Mouse (Mus musculus): ENCODE measurements around the gene Mipep. TPM values are rescaled to one million over a fixed set of nuclear protein-coding genes. Genes with fewer than 3 reads are reported as not detected.

Gene Mipep
- polyA plus RNA-seq, 1 experiment from 2014 or later, result 32.4 TPM

- no peak for DNase-seq (ENCODE audit: low spot score)
- no peak overlapping the region for H3K27ac ChIP-seq (replicated peaks; ENCODE audit: low read depth, low read length)
- WGBS, result 76% methylated on average over 6 of the region's 6 CpGs
- no peaks in the 10 kb centered on the region for H3K4me1 ChIP-seq (ENCODE audit: control insufficient read depth, insufficient read depth, low read length)
- no peaks in the 10 kb centered on the region for H3K36me3 ChIP-seq (replicated peaks; ENCODE audit: control insufficient read depth, insufficient read depth, low read depth, low read length)
- no peak overlapping the region for H3K4me3 ChIP-seq (ENCODE audit: low read depth, low read length)
- no peaks in the 10 kb centered on the region for H3K9me3 ChIP-seq (replicated peaks; ENCODE audit: control insufficient read depth, low read length)
- no peak overlapping the region for H3K9ac ChIP-seq (replicated peaks; ENCODE audit: low read length)
- H3K27me3 ChIP-seq (ENCODE audit: control insufficient read depth, insufficient read depth, low read length), result no peaks in the 10 kb centered on the region
- ATAC-seq (replicated peaks; ENCODE audit: insufficient number of reproducible peaks, low FRiP score, low TSS enrichment, low read depth), result no peak
- H3K4me2 ChIP-seq (ENCODE audit: low read depth, low read length), result no peak overlapping the region
These were observed 13.8 kb upstream of the Mipep start for GRCm38 (mm10) chr14:60770594-60770993.

DNA sequence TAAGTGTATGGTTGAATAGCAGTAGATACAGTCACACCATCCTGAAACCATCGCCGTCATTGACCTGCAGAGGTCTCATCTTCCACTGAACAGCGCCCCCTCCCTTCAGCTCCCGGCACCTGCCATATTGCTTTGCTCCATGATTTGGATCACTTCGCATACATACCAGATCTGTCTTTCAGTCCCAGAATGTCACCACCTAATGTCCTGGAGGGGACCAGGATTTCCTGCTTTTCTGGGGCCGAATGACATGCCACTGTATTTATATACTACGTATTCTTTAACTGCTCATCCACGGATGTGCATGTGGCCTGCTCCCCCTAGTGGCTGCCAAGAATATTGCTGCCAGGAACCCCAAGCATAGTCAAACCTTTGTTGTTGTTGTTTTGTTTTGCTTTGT is 13.3 kb upstream of the Mipep start:
- DNase-seq (ENCODE audit: low spot score) (peak; percentile 64), ATAC-seq (replicated peaks; ENCODE audit: insufficient number of reproducible peaks, low FRiP score, low TSS enrichment, low read depth) (no peak)
- H3K4me3 ChIP-seq (ENCODE audit: low read depth, low read length), result 0 out of 2 replicates have a peak overlapping the region, but pooled peaks have one; percentile 3
- no peaks in the 10 kb centered on the region for H3K9me3 ChIP-seq (replicated peaks; ENCODE audit: control insufficient read depth, low read length)
- no peak overlapping the region for H3K27ac ChIP-seq (replicated peaks; ENCODE audit: low read depth, low read length)
- no peaks in the 10 kb centered on the region for H3K4me1 ChIP-seq (ENCODE audit: control insufficient read depth, insufficient read depth, low read length)
- no peak overlapping the region for H3K9ac ChIP-seq (replicated peaks; ENCODE audit: low read length)
- WGBS, result 6% methylated on average over 8 of the region's 8 CpGs
- no peaks in the 10 kb centered on the region for H3K27me3 ChIP-seq (ENCODE audit: control insufficient read depth, insufficient read depth, low read length)
- H3K4me2 ChIP-seq (ENCODE audit: low read depth, low read length), result peak overlapping the region; percentile 29
- H3K36me3 ChIP-seq (replicated peaks; ENCODE audit: control insufficient read depth, insufficient read depth, low read depth, low read length), result no peaks in the 10 kb centered on the region

GRCm38 (mm10) chr14:60773476-60773875 is 10.9 kb upstream of the Mipep start:
- Histone ChIP-seq H3K4me3 (ENCODE audit: low read depth, low read length) (no peak overlapping the region), H3K27ac (replicated peaks; ENCODE audit: low read depth, low read length) (no peak overlapping the region), H3K4me1 (ENCODE audit: control insufficient read depth, insufficient read depth, low read length) (no peaks in the 10 kb centered on the region), H3K4me2 (ENCODE audit: low read depth, low read length) (no peak overlapping the region), H3K27me3 (ENCODE audit: control insufficient read depth, insufficient read depth, low read length) (no peaks in the 10 kb centered on the region), H3K9ac (replicated peaks; ENCODE audit: low read length) (no peak overlapping the region), H3K36me3 (replicated peaks; ENCODE audit: control insufficient read depth, insufficient read depth, low read depth, low read length) (no peaks in the 10 kb centered on the region), H3K9me3 (replicated peaks; ENCODE audit: control insufficient read depth, low read length) (no peaks in the 10 kb centered on the region)
- ATAC-seq (replicated peaks; ENCODE audit: insufficient number of reproducible peaks, low FRiP score, low TSS enrichment, low read depth), result no peak
- DNase-seq (ENCODE audit: low spot score), result no peak
- 81% methylated on average over 2 of the region's 2 CpGs for WGBS

DNA sequence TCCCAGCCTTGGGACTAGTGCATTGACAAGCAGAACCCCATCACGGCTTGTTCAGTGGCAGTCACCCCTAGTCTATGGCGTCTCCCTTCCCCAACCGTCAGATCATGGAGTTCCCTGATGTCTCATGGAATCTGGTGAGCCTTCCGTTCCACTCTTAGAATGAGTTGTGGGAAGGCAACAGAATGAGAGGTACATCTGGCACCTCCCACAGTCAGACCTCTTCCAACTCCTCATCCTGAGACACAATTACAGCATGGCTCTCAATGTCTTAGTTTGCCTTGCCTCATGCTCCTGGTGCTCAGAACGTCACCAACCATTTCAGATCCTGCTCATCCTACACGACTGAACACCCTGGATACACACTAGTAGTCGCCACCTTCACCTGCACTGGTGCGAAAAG is 7.9 kb upstream of the Mipep start:
- Histone ChIP-seq H3K27me3 (ENCODE audit: control insufficient read depth, insufficient read depth, low read length) (no peaks in the 10 kb centered on the region), H3K4me3 (ENCODE audit: low read depth, low read length) (no peak overlapping the region), H3K9ac (replicated peaks; ENCODE audit: low read length) (no peak overlapping the region), H3K36me3 (replicated peaks; ENCODE audit: control insufficient read depth, insufficient read depth, low read depth, low read length) (no peaks in the 10 kb centered on the region), H3K27ac (replicated peaks; ENCODE audit: low read depth, low read length) (no peak overlapping the region), H3K4me2 (ENCODE audit: low read depth, low read length) (no peak overlapping the region), H3K9me3 (replicated peaks; ENCODE audit: control insufficient read depth, low read length) (no peaks in the 10 kb centered on the region), H3K4me1 (ENCODE audit: control insufficient read depth, insufficient read depth, low read length) (no peaks in the 10 kb centered on the region)
- DNase-seq (ENCODE audit: low spot score) (no peak), ATAC-seq (replicated peaks; ENCODE audit: insufficient number of reproducible peaks, low FRiP score, low TSS enrichment, low read depth) (no peak)
- 88% methylated on average over 8 of the region's 8 CpGs for WGBS

DNA sequence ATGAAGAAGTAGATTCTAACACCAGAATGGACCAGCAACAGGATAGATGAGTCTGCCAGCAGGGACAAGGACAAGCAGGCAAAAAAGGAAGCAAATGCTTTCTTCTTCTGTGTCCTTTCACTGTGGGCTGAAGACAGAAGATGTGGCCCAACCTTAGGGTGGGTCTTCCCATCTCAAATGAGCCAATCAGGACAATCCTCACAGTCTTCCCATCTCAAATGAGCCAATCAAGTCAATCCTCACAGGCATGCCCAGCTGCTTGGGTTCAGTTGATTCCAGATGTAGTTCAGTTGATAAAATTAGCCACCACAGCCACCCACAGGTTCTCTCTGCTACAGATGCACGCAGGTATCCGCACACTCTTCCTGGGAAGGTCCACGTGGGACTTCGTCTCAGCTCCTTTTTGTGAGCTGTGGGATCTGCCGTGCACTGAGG is 6.9 kb upstream of the Mipep start:
- Histone ChIP-seq H3K4me2 (ENCODE audit: low read depth, low read length) (no peak overlapping the region), H3K9ac (replicated peaks; ENCODE audit: low read length) (no peak overlapping the region), H3K36me3 (replicated peaks; ENCODE audit: control insufficient read depth, insufficient read depth, low read depth, low read length) (no peaks in the 10 kb centered on the region), H3K4me3 (ENCODE audit: low read depth, low read length) (no peak overlapping the region), H3K27me3 (ENCODE audit: control insufficient read depth, insufficient read depth, low read length) (no peaks in the 10 kb centered on the region), H3K27ac (replicated peaks; ENCODE audit: low read depth, low read length) (no peak overlapping the region), H3K4me1 (ENCODE audit: control insufficient read depth, insufficient read depth, low read length) (no peaks in the 10 kb centered on the region), H3K9me3 (replicated peaks; ENCODE audit: control insufficient read depth, low read length) (no peaks in the 10 kb centered on the region)
- 86% methylated on average over 5 of the region's 5 CpGs for WGBS
- DNase-seq (ENCODE audit: low spot score) (no peak), ATAC-seq (replicated peaks; ENCODE audit: insufficient number of reproducible peaks, low FRiP score, low TSS enrichment, low read depth) (no peak)

GRCm38 (mm10) chr14:60779198-60779597 is 5.2 kb upstream of the Mipep start:
- Histone ChIP-seq H3K9me3 (replicated peaks; ENCODE audit: control insufficient read depth, low read length) (no peaks in the 10 kb centered on the region), H3K4me1 (ENCODE audit: control insufficient read depth, insufficient read depth, low read length) (no peaks in the 10 kb centered on the region), H3K27ac (replicated peaks; ENCODE audit: low read depth, low read length) (no peak overlapping the region), H3K4me3 (ENCODE audit: low read depth, low read length) (no peak overlapping the region), H3K4me2 (ENCODE audit: low read depth, low read length) (no peak overlapping the region), H3K36me3 (replicated peaks; ENCODE audit: control insufficient read depth, insufficient read depth, low read depth, low read length) (no peaks in the 10 kb centered on the region), H3K9ac (replicated peaks; ENCODE audit: low read length) (no peak overlapping the region), H3K27me3 (ENCODE audit: control insufficient read depth, insufficient read depth, low read length) (no peaks in the 10 kb centered on the region)
- ATAC-seq (replicated peaks; ENCODE audit: insufficient number of reproducible peaks, low FRiP score, low TSS enrichment, low read depth), result no peak
- WGBS, result 93% methylated on average over 7 of the region's 7 CpGs
- no peak for DNase-seq (ENCODE audit: low spot score)

GRCm38 (mm10) chr14:60782121-60782656 is 2.2 kb upstream of the Mipep start:
- no peaks in the 10 kb centered on the region for H3K9me3 ChIP-seq (replicated peaks; ENCODE audit: control insufficient read depth, low read length)
- no peak for DNase-seq (ENCODE audit: low spot score)
- no peaks in the 10 kb centered on the region for H3K36me3 ChIP-seq (replicated peaks; ENCODE audit: control insufficient read depth, insufficient read depth, low read depth, low read length)
- H3K27ac ChIP-seq (replicated peaks; ENCODE audit: low read depth, low read length), result no peak overlapping the region
- H3K4me3 ChIP-seq (ENCODE audit: low read depth, low read length), result no peak overlapping the region
- H3K4me2 ChIP-seq (ENCODE audit: low read depth, low read length), result no peak overlapping the region; the same call in 1 of the 2 replicates
- no peak for ATAC-seq (replicated peaks; ENCODE audit: insufficient number of reproducible peaks, low FRiP score, low TSS enrichment, low read depth)
- 46% methylated on average over 7 of the region's 7 CpGs for WGBS
- H3K4me1 ChIP-seq (ENCODE audit: control insufficient read depth, insufficient read depth, low read length), result no peaks in the 10 kb centered on the region
- no peaks in the 10 kb centered on the region for H3K27me3 ChIP-seq (ENCODE audit: control insufficient read depth, insufficient read depth, low read length)
- no peak overlapping the region for H3K9ac ChIP-seq (replicated peaks; ENCODE audit: low read length)

- DNase-seq (ENCODE audit: low spot score) (no peak), ATAC-seq (replicated peaks; ENCODE audit: insufficient number of reproducible peaks, low FRiP score, low TSS enrichment, low read depth) (no peak)
- no peaks in the 10 kb centered on the region for H3K4me1 ChIP-seq (ENCODE audit: control insufficient read depth, insufficient read depth, low read length)
- H3K9me3 ChIP-seq (replicated peaks; ENCODE audit: control insufficient read depth, low read length), result no peaks in the 10 kb centered on the region
- H3K4me3 ChIP-seq (ENCODE audit: low read depth, low read length), result no peak overlapping the region
- no peak overlapping the region for H3K9ac ChIP-seq (replicated peaks; ENCODE audit: low read length)
- H3K4me2 ChIP-seq (ENCODE audit: low read depth, low read length), result no peak overlapping the region
- WGBS, result 39% methylated on average over 8 of the region's 8 CpGs
- H3K27me3 ChIP-seq (ENCODE audit: control insufficient read depth, insufficient read depth, low read length), result no peaks in the 10 kb centered on the region
- H3K27ac ChIP-seq (replicated peaks; ENCODE audit: low read depth, low read length), result no peak overlapping the region
- H3K36me3 ChIP-seq (replicated peaks; ENCODE audit: control insufficient read depth, insufficient read depth, low read depth, low read length), result no peaks in the 10 kb centered on the region
These were observed 1.2 kb upstream of the Mipep start for GRCm38 (mm10) chr14:60783196-60783595.

All from embryonic facial prominence, embryonic 11.5 days (tissue).